Mouse (Mus musculus) testis, postnatal 10 days (tissue): Measurements from ENCODE around the gene Tenm1.

Experiments
- DNase-seq: peaks from one replicate; pipeline ENCODE4 v3.0.0; 2021; ENCODE audit warnings: low spot score

Tenm1 gene

GRCm38 (mm10) chrX:43428855-43429263 is at the start of gene Tenm1:
Tenm1 (minus strand) TSS chrX:43429126.
- DNase-seq = peak; percentile 33

GRCm38 (mm10) chrX:43467311-43467710 is 38.4 kb upstream of the Tenm1 start:
- DNase-seq = no peak

- no peak for DNase-seq
Measured at GRCm38 (mm10) chrX:43430581-43430980, 1.7 kb upstream of the Tenm1 start.

DNA sequence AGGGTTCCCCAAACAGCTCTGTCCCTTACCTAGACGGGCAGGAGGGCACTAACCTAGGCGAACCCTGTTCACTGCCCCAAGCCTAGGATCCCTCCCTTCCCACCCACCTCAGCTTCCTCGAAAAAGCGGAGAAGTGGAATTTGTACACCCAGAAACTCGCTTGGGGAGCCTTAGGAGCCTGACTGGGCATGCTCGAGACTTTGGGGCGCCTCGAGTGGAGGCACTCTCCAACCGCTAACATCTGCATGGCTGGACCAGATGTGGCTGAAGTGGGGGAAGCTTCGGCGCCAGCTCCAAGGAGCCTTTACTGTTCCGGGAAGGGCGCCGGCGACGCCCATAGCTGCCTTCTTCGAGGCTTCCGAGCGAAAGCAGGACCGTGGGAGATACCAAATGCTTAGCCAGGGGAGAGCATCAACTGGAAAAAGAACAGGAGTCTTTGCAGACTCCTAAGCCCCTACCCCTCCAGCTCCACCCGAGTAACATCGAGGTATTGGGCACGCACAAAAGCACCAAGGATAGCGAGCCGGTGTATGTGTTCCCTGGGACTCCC is 1.1 kb upstream of the Tenm1 start:
- peak; percentile 33 for DNase-seq

- DNase-seq = no peak
Measured at GRCm38 (mm10) chrX:43429337-43429736, 411 bp upstream of the Tenm1 start.

- no peak for DNase-seq
Measured at GRCm38 (mm10) chrX:43427961-43428365, 963 bp downstream of the Tenm1 start.

GRCm38 (mm10) chrX:43427111-43427510 is 1.8 kb downstream of the Tenm1 start:
- DNase-seq = no peak

- DNase-seq = no peak
Measured at GRCm38 (mm10) chrX:43397957-43398356, 31.0 kb downstream of the Tenm1 start.

GRCm38 (mm10) chrX:43388106-43388505 is 40.8 kb downstream of the Tenm1 start:
- no peak for DNase-seq

- DNase-seq = no peak
Measured at GRCm38 (mm10) chrX:43372526-43372925, 56.4 kb downstream of the Tenm1 start.

DNA sequence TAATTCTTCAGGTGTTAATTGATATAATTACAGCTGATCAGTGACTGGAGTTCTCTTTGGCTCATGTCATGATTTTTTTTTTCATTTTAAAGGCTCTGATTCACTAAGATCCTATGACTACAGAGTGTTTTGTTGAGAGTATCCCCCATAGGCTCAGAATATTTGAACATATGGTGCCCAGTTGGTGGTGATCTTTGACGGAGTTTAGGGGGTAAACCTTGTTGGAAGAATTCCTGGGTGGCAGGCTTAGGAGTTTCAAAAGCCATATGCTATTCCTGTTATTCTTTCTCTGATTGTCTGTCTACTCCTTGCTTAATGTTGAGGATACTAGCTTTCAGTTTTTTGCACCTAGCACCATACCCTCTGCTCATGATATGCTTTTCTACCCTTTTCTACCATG is 109.6 kb downstream of the Tenm1 start:
- no peak for DNase-seq

DNA sequence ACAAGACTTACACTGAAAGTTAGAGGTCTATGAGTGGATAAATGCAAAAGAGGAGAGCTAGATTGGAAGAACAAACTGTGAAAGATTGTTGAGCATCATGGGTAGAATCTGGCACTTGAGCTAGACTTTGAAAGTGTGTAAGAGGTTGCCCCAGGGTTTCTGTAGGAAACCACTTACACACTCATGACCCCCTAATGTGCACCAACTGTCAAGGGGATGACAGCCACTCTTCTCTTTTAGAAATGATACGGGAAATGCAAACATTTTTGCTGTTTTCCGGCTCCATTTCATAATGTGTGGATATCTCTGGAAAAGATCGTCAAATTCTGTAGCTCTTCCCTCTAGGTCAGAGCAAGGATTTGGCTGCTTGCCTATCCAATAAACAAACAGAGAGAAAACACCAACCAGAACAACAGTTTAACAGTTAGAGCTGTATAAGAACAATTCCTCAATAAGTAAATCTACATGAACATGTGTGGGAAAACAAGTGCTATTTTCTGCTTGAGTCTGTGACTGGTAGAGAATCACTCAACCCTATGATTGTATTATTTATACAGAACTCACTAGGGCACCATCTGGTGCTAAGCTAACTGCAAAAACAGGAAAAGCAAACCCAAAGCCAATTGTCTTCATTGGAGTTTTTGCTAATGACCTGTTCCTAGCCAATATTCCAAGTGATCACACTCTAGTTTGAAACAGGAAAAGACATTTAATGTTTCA is 111.0 kb downstream of the Tenm1 start:
- DNase-seq = no peak

- no peak for DNase-seq
Measured at GRCm38 (mm10) chrX:43235844-43236243, 193.1 kb downstream of the Tenm1 start.

GRCm38 (mm10) chrX:43205003-43205402 is 223.9 kb downstream of the Tenm1 start:
- DNase-seq = no peak

GRCm38 (mm10) chrX:43202249-43202783 is 226.6 kb downstream of the Tenm1 start:
- no peak for DNase-seq

DNA sequence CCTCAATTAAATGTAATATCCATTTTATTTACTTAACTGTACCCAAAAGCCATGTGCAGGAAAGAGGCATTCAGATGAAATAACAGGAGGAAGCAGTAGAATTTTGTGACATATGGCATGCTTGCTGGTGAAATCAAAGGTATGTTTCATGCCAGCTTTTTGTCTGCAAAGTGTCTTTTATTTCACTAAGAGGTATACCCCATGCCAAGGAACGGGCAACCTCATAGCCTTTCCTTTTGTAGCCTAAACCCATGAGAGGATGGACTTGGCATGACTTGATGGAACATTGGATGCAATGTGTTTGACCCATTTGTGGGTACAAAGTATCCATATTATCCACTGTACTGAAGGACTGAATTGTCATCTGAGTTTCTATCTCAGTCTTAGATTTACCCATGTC is 246.0 kb downstream of the Tenm1 start:
- no peak for DNase-seq

DNA sequence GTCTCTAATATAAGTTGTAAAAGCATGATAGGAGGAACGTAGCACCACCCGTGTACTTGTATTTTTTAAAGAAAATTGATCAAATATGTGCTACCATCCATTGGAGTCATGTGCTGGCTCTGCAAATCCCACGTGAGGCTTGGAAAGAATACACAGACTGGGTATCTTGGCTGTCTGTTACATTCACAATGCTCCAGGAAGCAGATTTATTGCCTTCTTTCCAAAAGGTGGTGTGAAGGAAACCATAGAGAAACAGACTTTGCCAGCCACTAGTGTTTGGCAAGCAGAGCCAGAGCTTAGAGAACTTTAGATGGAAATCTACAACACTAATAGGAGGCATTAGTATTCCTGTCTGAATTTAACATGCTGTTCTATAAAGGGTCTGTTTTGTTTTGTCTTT is 277.4 kb downstream of the Tenm1 start:
- DNase-seq = no peak

GRCm38 (mm10) chrX:43129696-43130095 is 299.2 kb downstream of the Tenm1 start:
- DNase-seq = no peak

- DNase-seq = no peak
Measured at GRCm38 (mm10) chrX:43122491-43122890, 306.4 kb downstream of the Tenm1 start.

DNA sequence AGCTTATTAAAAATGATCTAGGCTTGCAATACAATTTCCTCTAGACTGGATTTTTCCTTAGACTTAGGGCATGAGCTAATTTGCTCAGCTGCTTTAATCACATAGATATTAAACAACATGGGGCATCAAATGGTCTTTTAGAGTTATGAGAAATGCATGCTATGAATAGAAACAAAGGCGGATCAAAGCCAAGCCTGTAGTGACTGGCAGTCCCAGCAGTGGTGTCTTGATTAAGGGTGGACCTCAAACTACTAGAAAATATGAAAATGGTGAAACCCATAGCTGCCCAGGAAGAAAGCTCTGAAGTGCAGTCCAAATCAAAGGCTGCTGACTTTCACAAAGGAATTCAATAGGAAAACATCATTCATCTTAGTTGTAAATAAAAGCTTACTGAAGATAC is 306.9 kb downstream of the Tenm1 start:
- no peak for DNase-seq

DNA sequence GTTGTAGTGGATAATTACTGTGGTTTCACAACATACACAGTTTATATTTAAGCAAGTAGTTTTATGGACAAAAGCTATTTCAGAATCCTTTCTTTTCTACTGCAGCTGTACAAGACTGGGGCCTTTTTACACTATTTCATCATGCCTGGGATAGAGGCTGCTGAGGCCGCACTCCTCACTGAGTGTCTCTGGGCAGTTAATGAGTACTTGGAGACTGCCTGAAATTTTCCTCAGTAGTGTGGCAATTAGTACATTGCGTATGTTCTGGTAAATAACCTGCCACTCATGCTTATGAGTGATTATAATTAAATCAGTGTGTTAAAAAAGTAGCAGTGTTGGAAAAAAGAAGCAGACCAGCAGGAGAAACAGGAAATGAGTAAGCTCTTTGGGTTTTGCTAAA is 442.8 kb downstream of the Tenm1 start:
- no peak for DNase-seq

GRCm38 (mm10) chrX:42973562-42973961 is 455.4 kb downstream of the Tenm1 start:
- DNase-seq = peak; percentile 30

DNA sequence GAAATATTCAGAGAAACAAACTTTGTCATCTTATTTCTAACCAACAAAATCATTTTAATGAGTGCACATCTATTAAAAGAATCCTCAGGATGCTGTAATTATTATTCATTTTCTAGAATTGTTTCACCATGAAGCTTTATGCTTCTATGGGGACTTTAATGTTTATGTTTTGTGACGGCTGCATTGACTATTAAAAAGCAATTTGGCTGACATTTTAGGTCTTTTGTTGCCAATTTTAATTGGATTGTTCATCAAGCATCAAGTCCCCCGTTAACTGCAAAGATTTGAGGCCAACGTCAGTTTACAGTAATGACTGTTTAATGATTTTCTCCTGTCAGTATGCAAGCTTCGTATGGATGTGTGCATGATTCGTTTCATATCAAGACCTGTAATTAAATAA is 461.3 kb downstream of the Tenm1 start:
- no peak for DNase-seq

- DNase-seq = no peak
Measured at GRCm38 (mm10) chrX:42861731-42862130, 567.2 kb downstream of the Tenm1 start.
